Mouse (Mus musculus) brain, embryonic 18.5 days (tissue): ENCODE data around the gene Cdc14a.

Source experiments
- DNase-seq: peaks from one replicate; pipeline ENCODE4 v3.0.0-alpha.2; 2012; ENCODE audit warnings: low read depth, low spot score

The Cdc14a gene

DNA sequence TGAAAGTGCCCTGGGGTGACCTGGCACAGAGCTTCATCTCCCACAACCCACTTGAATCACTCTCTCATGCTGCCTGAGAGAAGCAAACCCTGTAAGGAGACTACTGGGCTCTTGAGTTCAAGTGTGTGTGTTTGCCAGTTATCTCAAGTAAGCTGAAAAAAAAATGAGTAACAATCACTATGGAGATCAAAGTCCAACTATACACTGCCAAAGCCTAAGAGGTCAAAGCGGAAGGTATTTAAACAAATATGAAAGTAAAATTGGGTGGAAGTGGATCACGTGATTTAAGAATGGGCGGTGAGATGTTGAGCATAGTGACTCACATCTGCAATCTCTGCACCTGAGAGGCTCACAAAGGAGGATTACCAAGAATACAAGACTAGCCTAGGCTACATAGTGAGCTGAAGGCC, 9.4 kb downstream of the Cdc14a start:
- no peak for DNase-seq

DNA sequence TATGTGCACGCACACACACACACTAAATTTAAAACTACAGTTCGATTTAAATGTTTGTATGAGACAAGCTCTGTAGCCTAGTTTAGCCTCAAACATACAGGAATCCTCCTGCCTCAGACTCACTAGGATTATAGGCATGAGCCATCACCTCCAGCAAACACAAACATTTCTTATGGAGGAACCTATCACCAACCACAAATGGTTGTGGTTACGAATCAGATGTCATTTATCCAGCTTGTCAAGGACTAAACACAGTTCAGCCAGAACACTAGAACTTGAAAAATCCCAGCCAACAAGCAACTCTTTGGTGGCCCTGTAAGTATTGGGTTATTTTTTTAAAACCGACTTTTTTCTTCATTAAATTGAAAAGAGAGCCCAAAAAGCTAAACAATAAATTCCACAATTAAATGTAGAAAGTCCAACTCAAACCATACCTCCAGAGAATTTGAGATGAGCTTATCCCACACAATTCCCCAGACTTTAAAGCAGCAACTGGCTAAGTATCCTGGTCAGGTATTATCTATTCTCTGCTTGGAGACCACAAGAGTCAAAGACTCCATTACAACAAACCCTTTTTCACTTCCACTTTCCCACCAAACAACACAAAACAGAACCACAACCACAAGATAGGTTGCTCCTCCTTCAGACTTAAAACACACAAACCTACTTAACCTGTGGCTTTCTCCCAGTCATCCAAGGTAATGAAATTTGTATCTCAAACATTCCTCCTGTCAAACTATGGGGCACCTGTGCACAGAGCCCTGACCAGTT, 10.7 kb downstream of the Cdc14a start:
- no peak for DNase-seq

DNA sequence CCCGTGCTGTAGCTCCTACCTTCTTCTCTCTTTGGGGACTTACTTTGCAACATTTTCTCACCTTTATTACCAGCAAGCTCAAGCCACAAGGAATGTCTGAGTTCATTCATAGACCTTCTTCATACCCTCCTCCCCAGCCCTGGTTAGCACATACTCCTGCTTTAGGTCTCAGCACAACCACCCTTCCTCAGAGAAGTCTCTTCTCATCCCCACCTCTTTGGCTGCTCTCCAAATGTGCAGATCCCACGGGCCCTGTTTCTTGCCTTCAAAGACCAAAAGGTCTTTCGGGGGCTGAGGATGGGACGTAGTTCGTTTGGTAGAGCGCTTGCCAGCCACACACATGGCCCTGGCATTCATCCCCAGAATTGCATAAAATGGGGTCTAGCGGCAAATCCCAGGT, 13.8 kb downstream of the Cdc14a start:
- no peak for DNase-seq

DNA sequence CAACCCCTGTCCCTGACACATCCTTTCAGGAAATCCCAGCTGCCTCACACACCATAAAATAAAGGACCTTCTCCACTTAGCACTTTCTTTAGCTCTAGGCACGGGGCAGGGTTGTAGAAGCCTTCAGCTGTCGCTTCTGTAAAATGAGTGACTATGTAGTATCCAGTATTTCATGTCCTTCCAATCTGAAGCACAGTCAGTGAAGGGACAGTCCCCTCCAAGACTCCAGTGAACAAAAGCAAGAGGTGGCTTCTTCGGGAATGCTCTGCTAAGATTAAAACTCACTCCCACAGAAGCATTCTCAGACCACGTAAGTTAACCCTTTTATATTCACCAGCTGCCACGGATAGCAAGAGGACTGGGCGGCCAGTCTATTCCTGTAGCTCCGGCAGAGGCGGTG, 14.3 kb downstream of the Cdc14a start:
- no peak for DNase-seq

DNA sequence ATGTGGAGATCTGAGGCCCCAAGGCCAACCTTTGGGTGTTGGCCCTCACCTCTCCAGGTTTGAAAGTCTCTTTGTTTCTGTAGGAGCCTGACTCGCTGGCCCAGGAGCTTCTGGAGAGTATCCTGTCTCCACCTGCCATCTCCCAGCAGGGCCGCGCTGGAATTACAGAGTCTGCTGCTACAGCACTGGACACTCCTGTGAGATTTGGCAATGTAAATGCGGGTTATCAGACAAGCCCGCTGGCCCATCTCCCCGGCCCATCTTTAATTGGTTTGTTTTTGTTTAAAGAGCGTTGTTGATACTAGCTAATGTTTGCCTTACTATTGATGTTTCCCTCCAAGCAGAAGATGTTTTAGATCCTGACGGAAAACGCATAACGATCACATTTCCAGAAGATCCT, 15.0 kb downstream of the Cdc14a start:
- no peak for DNase-seq

DNA sequence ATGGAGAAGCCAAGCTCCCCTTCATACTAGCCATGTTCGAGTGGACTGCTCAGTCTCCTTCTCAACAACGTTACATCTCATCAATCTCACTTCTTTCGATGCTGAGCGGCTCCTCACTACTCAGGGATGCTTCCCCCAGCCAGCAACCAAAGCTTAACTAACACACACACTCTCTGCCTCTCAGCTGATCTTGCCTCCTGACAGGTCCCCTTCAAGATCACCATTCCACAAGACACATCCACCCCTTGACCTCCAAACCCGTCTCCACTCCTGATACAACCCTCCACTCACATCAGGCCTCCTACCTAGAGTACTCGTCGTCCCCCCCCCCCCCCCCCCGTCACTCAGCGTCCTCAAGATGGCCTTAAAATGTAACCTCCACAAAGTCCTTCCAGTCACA, 18.3 kb downstream of the Cdc14a start:
- DNase-seq: no peak

DNA sequence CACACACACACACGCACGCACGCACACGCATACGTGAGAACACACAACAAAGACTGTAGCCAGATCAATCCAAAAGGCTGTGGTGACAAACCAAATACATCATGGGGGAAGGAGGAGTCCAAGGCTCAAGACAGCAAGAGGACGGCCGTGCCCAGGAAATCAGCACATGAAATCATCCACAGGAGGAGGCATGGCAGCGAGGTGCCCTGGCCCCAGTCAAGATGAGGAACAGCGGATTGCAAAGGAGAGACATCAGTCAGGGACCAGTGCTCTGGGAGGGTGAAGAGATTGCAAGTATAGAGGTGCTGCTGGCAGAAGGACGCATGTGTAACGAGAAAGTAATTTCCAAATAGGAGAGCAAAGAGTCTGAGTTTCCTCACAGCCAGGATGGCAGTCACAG, 22.4 kb downstream of the Cdc14a start:
- DNase-seq: no peak

DNA sequence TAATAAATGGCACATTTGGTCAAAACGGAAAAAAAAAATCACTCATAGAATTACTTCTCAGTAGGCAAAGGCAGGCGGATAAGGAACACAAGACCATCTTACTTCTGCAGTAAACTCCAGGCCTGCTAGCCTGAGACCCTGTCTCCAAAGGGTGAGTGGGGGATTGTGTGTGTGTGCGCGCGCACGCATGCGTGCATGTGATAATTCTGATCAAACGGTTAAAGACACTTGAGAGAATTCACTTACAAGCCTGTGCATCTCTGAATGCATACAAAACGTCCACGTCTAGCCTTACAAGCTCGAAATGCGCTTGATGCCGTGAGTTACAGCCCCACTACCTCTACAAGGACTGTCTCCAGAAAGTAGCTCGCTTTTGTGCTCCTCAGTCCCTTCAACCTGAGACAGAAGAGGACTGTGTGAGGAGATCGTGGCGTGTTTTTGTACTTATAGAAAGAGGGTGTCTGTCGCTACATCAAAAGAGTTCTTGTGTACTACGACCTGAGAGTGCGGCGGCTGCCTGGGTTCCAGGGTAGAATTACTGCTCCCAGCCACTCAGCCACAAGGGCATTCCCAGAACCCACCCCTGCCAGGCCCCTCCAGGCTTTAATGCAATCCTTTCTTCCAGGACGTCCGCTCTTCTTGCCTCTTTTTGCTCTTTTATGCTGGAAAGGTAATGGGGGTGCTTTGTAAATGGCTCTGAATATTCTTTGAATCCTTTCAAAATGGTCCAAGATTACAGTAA, 24.3 kb downstream of the Cdc14a start:
- DNase-seq: peak; percentile 26

DNA sequence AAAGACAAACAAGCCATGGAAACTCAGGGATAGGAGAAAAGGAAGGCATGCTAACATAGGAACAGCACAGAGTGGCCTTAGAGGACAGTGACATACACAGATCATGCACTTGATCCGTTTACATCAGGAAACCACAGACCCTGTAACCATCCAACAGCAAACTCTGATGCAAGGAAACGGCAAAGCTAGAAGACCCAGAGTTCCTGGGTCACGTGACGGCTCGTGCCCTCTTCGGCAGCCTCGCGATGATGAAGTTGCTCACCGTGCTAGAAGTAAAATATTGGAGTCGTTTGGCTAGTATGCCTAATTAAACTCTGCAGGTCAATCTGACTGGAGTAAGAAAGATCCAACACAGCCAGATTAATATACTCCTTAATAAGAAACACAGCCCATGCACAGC, 25.3 kb downstream of the Cdc14a start:
- DNase-seq: no peak

DNA sequence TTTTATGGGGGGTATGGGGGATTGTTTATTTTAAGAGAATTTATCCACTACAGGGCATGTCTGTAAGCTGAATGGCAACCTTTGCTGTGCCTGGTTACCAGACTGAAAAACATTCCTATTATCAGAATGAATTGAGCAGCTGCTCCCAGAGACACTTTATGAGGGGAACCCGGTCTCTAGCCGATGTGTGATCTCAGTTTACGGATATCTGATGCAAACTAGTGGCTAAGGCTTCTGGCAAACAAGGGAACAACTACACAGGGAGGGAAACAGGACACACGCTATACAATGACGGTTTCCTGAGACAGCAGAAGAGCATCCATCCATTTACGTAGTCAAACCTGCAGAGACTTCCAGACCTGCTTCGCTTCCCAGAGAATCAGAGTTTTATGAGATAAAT, 25.9 kb downstream of the Cdc14a start:
- no peak for DNase-seq

DNA sequence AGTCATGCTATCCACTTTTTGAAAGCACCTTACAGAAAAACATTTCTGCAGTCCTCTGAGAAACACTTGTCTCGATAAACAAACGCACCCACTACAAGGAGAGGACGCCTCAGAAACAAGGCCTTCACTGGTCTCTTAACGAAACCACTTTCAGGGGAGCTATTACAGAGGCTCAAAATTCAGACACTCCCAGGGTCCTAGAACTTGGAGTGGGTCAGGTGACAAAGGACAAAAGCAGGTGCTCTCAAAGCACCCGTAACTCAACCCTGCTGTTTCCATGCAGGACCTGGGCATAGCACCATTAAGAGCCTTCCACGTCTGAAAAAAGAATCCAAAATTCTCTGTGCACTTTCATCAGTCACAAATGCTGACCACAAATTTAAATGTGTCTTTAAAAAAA, 26.5 kb downstream of the Cdc14a start:
- no peak for DNase-seq

DNA sequence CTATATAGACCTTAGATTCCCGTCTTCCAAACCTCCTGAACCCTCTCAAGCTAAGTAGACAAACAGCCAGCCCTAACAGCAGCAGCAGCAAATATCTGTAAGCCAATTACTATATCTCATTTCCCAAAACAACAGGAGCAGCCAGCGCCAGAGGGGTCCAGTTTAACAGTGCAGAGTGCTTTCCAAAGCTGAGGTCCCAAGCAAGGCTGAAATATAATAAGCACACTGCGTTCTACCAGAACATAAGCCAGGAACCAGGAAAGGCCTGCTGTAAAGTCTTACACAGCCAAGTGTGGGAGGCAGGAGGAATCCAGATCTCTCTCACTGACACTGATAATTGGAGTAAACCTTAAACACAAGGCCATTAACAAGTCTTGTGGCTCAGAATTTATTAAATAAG, 27.3 kb downstream of the Cdc14a start:
- no peak for DNase-seq

DNA sequence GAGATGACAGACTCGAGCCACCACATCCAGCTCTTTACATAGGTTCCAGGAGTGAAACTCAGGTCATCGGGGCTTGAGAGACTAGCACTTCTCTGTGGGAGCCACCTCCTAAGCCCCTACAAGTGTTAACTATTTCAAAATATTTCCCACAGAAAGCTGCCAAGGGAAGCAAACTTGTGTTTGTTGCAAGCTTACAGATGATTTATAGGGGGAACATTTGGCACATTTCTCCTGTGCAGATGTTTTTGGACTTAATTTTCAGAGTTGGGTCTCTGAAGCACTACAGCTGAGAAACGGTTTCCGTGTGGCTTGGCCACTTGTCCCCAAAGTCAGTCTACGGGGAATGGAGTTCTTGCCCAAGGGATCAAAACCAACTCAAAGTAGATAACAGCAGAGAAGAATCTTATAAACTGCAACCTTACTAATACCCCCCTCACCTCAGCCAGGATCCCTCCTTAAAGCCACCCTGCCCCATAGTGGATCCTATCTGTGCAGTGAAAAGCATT, 28.9 kb downstream of the Cdc14a start:
- DNase-seq: no peak

DNA sequence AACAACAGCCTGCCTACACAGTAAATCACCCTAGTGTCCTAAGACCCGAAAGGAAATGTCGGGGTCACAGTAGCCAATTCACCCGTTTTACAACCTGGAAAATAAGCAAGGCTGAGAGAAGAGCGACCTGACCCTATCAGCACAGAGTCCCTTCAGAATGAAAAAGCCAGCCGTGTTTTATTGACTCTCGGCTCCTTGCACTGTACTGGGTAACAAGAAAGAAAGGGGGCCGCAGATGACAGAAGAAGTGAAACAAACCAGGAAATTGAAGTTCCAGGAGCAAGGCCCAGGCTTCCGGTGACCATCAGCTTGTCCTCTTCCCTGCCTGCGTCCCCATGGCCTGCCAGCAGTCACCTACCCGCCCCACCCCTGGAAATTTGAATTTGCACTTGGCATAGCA, 32.4 kb downstream of the Cdc14a start:
- no peak for DNase-seq

DNA sequence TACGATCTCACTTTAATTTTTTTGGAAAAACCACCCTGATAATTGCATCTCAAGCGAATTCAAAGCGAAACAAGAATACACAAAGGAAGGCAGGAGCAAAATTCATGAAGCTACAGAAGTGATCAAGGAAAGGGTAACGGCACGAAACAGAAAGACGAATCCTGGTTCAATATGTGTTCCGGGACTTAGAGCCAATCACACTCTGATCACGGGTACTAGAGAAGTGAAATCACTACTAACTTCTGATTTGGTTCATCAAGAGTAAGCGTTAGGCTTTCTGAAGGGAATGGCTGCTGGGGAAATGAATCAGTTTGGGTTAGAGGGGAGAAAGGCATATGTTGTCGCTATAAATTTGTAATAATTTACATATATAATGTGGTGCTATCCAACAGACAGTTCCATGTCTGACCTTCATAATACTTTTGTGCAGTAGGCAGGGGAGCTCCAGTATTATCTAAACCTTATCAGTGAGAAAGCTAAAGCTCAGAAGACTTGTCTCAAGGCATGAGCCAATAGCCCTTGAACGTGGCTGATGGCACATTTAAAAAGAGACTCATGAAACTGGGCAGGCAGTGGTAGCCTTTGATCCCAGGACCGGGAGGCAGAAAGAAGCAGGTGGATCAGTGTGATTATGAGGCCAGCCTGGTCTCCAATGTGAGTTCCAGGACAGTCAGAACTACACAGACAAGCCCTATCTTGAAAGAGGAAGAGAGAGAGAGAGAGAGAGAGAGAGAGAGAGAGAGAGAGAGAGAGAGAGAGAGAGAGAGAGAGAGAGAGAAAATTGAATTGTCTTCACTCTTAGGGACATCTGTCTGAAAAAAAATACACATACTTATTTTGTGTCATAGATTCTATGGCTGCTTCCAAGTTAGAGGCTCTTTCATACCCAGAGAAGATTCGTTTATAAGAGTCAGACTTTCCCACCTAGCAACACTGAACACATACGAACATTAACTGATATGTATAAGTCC, 34.0 kb downstream of the Cdc14a start:
- DNase-seq: no peak

DNA sequence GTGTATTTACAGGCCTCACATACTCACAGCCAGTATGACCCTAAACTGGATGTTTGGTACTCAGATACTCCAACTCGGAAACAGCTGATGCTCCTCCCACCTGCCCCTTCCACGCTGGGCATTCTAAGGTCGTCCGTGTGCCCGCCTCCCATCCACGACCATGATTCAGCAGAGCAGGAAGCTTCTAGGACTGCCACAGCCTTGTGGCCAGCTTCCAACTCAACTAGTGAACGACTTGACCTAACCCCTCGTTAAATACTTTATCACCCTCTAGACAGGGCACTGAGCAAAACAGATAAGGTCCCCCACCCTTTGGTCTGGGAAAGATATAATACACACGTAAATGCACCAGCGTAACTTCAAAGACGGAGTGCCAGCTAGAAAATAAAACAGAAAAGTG, 35.0 kb downstream of the Cdc14a start:
- DNase-seq: no peak

DNA sequence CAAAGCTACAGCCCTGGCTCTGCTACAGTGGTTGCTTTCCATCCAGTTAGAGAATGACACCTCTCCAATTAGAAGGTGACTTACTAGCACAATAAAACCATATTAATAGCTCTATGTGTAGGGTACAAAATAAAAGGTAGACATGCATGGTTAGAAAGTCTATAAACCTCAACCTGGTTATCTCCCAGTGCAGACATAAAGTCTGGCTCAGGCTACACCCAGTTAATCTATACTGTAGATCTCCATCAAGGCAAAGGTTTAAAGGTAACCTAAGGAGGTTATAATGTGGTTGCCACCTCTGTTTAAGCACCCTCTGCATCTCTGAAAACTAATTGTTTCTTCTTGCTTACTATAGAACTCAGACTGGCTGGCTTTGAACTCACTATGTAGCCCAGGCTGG, 36.9 kb downstream of the Cdc14a start:
- no peak for DNase-seq

DNA sequence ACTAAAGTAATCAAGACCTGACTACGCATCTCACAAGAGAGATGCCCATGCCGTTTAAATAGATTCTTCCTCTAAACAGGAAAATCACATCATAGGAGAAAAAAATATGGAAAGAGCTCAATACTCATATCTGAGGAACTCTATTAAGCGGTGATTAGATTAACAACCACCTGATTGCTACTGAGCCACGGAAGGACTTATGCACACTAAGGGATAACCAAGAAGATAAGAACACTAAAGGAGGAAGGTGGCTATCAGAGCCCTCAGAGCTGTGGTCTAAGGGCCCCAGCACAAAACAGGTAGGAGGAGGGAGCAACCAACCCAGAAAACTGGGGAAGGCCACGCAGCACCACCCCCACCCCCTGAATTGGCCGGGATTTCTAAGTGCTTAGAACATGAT, 37.5 kb downstream of the Cdc14a start:
- DNase-seq: no peak

DNA sequence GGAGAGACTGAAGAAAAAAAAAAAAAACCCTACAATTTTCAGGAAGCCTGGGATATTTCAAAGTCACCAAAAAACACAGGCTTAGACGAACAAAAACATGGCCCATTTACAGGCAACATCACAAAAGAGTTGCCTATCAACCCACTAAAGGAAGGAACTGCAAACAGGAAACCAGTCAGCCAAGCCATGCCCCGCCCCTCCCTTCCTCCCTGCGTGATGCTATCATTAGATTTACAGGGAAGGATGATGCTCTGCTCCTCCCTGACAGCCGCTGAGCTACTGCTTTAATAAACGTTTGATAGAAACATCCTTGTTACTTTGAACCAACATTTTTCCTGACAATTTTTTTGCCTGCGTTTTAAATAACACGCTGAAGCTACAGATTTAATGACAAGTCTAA, 39.5 kb downstream of the Cdc14a start:
- DNase-seq: no peak

DNA sequence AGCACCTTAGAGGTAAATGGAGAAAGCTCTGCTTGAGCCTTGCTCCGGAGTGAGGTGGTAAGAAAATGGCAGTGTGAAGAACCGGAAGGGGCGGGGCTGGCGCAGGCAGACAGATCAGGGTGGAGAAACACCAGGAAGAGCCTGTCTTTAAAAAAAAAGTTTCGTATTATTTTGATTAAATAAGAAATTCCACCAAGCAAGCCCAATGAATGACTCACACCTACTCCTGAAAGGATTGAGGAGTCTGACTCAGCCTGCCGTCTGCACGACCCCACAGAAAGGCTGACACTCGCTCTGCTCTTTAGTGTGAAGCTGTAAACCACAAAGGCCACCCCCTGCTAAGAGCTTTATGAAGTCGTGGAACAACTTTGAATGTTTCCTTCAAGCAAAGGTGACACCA, 43.5 kb downstream of the Cdc14a start:
- DNase-seq: no peak

DNA sequence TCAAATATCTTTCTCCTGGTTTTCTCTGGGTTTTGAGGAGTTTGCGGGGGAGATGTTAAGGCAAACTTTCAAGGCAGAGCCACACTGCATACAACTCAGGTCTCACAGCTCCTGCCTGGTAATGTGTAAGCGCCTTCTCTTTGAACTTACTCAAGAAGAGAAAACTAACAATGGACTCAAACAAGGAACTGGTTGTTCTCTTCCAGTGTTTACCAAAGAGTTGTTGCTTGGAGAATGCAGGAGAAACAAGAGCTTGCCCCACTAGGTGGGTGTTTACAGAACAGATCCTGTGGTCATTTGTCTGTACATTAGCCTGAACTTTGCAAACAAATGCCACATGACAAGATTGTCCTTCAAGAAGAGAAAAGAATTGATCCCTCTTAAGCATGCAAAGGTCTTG, 48.4 kb downstream of the Cdc14a start:
- no peak for DNase-seq

DNA sequence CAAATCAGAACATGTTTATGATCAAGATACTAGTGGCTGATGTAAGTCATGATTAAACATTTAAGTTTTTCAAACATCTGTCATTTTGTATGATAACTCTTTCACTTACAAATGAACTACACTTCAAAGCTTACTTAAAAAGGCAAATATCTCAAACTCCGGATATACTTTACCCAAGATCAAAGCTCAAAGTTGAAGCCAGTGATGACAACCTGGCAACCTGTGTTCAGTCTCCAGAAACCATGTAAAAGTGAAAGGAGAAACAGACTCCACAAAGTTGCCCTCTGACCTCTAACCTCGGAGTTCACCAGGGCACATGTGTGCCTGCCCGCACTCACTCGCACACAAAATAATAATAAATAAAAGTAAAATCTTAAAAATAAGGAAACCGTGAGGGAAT, 49.3 kb downstream of the Cdc14a start:
- no peak for DNase-seq
